Mouse (Mus musculus) liver, adult 2 months (tissue): ENCODE measurements around the gene Tet1. TPM values are rescaled to one million over a fixed set of nuclear protein-coding genes. Genes with fewer than 3 reads are reported as not detected.

ENCODE experiments used
- DNase-seq: peaks from one replicate; pipeline ENCODE4 v3.0.0-alpha.2; 2011; ENCODE audit warnings: low read depth, low spot score; ENCODE audit errors: extremely low read depth
- H3K27ac ChIP-seq: fragments of 200-500 bp; replicated peaks from 2 replicates; pipeline ENCODE4 v1.5.1; 2012; ENCODE audit warnings: low read depth, mild to moderate bottlenecking, control low read depth, inconsistent platforms, low read length; ENCODE audit not compliant: insufficient read depth
- H3K27me3 ChIP-seq: fragments of 200-500 bp; 2 replicates; pipeline ENCODE4 v1.6.1; 2012; ENCODE audit warnings: mild to moderate bottlenecking, moderate library complexity, low read length, inconsistent platforms; ENCODE audit not compliant: control insufficient read depth, insufficient read depth
- H3K36me3 ChIP-seq: fragments of 200-500 bp; 2 replicates; pipeline ENCODE4 v1.6.1; 2012; ENCODE audit warnings: low read length, inconsistent platforms; ENCODE audit not compliant: control insufficient read depth, insufficient read depth
- H3K4me1 ChIP-seq: fragments of 200-500 bp; 2 replicates; pipeline ENCODE4 v1.6.1; 2011; ENCODE audit warnings: low read length; ENCODE audit not compliant: control insufficient read depth, insufficient read depth
- H3K4me3 ChIP-seq: fragments of 200-500 bp; 2 replicates; pipeline ENCODE4 v1.5.1; 2011; ENCODE audit warnings: low read depth, mild to moderate bottlenecking, control low read depth, low read length, moderate library complexity; ENCODE audit not compliant: insufficient read depth
- H3K79me2 ChIP-seq: fragments of 200-500 bp; 2 replicates; pipeline ENCODE4 v1.6.1; 2012; ENCODE audit warnings: inconsistent platforms, mild to moderate bottlenecking, low read length, moderate library complexity; ENCODE audit not compliant: control insufficient read depth, insufficient read depth
- H3K9ac ChIP-seq: fragments of 200-500 bp; 2 replicates; pipeline ENCODE4 v1.6.1; 2012; ENCODE audit warnings: low read depth, mild to moderate bottlenecking, control low read depth, inconsistent platforms, low read length
- CTCF ChIP-seq: fragments of 200-500 bp; IDR thresholded peaks from 2 replicates; pipeline ENCODE4 v1.5.1; 2011; ENCODE audit warnings: low read depth, low read length, control low read depth
- POLR2A ChIP-seq: fragments of 200-500 bp; IDR thresholded peaks from 2 replicates; pipeline ENCODE4 v1.6.1; 2011; ENCODE audit warnings: low read length, control low read depth; ENCODE audit not compliant: insufficient read depth; ENCODE audit errors: extremely low read depth
- WGBS: fragments of 180-500 bp; shearing (Covaris S2); methylation state at CpG from one replicate; pipeline ENCODE4 v1.1.7; 2018; 5-methylcytosine and 5-hydroxymethylcytosine counted together
- polyA plus RNA-seq: library from polyadenylated mRNA; depleted of rRNA; stranded (reverse); fragments of >200 nt; gene quantifications from 2 replicates; pipeline ENCODE4 v1.2.3, GENCODE M21; 2012
- total RNA-seq: library from RNA; depleted of rRNA; stranded (reverse); fragments of >200 nt; gene quantifications from 2 replicates; pipeline ENCODE4 v1.2.3, GENCODE M21; 2014

Gene Tet1
- total and polyA plus RNA-seq, 2 experiments, result 0.05 to 0.18 TPM

DNA sequence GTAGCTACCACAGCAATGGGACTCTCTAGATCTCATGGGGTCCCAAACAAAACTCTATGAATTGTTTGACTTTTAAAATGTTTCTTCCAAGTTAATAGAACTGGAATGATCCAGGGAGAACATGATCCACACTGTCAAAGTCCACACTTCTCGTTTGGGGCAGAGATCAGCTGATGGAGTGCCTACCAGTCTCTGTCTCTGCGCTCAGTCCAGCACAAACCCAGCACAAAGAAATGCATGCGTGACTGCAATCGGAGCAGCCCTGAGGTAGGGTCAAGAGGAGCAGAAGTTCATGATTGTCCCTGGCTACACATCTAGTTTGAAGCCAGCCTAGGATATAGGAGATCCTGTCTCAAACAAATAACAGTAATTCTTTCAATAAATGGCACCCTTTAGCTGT, 85.4 kb downstream of the Tet1 start:
- Histone ChIP-seq H3K27me3 (no peaks in the 10 kb centered on the region), H3K27ac (no peak overlapping the region), H3K4me3 (no peak overlapping the region), H3K79me2 (no peaks in the 10 kb centered on the region), H3K9ac (no peak overlapping the region), H3K4me1 (no peaks in the 10 kb centered on the region), H3K36me3 (no peaks in the 10 kb centered on the region)
- TF ChIP-seq POLR2A, result no peak
- no peak for TF ChIP-seq CTCF
- 72% methylated on average over 4 of the region's 4 CpGs for WGBS
- DNase-seq, result no peak

DNA sequence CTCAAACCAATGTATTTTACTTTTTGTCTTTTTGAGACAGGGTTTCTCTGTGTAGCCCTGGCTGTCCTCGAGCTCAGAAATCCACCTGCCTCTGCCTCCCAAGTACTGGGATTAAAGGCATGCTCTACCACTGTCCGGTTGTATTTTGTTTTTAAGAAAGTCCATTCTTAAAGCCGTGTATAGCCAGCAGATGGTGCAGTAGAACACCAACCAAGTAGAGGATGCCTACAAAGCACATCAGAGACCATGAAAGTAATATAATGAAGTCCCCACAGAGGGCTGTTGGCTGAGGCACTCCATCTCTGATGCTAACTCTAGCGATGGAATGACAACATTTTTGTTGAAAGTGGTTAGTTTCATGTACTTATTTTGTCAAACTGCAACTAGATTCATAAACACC, 98.8 kb downstream of the Tet1 start:
- Histone ChIP-seq H3K4me1 (no peaks in the 10 kb centered on the region), H3K27me3 (no peaks in the 10 kb centered on the region), H3K36me3 (no peaks in the 10 kb centered on the region), H3K9ac (no peak overlapping the region), H3K27ac (no peak overlapping the region), H3K4me3 (no peak overlapping the region), H3K79me2 (no peaks in the 10 kb centered on the region)
- 67% methylated on average over 4 of the region's 4 CpGs for WGBS
- DNase-seq, result no peak
- TF ChIP-seq CTCF (no peak), POLR2A (no peak)

DNA sequence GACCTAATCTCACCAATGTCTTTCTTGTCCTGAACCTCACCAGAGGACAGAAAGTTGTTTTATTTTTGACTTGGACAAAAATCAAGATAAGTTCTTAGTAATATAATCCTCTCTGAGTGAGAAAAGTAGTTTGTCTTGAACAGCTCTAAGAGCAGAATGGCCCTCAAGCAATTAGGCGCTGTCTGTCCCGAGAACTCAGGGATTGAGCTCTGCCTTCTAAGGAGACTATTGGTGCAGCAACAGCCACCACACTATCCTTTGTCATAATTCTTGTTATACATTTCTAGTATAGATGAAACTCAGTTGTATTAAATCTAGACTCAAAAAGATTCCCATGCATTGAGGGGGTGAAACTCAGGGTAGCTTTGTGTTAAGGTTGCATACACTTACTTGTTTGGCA, 100.0 kb downstream of the Tet1 start:
- Histone ChIP-seq H3K36me3 (no peaks in the 10 kb centered on the region), H3K4me1 (no peaks in the 10 kb centered on the region), H3K79me2 (no peaks in the 10 kb centered on the region), H3K27me3 (no peaks in the 10 kb centered on the region), H3K4me3 (no peak overlapping the region), H3K9ac (no peak overlapping the region), H3K27ac (no peak overlapping the region)
- WGBS, result 97% methylated on average over 2 of the region's 2 CpGs
- no peak for DNase-seq
- TF ChIP-seq CTCF (no peak), POLR2A (no peak)

DNA sequence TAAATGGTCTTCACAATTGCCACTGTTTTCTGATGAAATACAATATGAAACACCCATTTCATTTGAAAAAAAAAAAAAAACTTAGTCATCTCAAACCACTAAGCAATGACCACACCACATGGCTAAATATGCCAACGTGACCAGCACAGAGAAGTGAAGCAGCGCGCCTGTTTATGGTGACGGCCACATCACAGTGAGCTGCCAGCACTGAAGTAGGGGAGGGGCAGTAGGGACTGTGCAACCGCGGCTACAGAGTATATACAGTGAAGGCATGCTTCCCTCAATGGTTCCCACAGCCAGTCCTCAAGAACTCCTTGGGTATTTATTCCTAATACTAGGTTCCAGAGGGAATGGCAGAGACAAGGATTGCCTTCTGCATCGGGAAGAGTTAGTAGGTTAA, 100.5 kb downstream of the Tet1 start:
- Histone ChIP-seq H3K4me3 (no peak overlapping the region), H3K79me2 (no peaks in the 10 kb centered on the region), H3K9ac (no peak overlapping the region), H3K36me3 (no peaks in the 10 kb centered on the region), H3K27me3 (no peaks in the 10 kb centered on the region), H3K4me1 (no peaks in the 10 kb centered on the region), H3K27ac (no peak overlapping the region)
- 88% methylated on average over 7 of the region's 7 CpGs for WGBS
- DNase-seq, result no peak
- TF ChIP-seq CTCF (no peak), POLR2A (no peak)

- Histone ChIP-seq H3K27me3 (no peaks in the 10 kb centered on the region), H3K9ac (no peak overlapping the region), H3K4me3 (no peak overlapping the region), H3K27ac (no peak overlapping the region), H3K79me2 (no peaks in the 10 kb centered on the region), H3K36me3 (no peaks in the 10 kb centered on the region), H3K4me1 (no peaks in the 10 kb centered on the region)
- TF ChIP-seq POLR2A (no peak), CTCF (peak; percentile 21; the same call in 1 of the 2 replicates)
- DNase-seq, result no peak
- WGBS, result 69% methylated on average over 2 of the region's 2 CpGs
These were observed 104.7 kb downstream of the Tet1 start for GRCm38 (mm10) chr10:62804106-62804505.

DNA sequence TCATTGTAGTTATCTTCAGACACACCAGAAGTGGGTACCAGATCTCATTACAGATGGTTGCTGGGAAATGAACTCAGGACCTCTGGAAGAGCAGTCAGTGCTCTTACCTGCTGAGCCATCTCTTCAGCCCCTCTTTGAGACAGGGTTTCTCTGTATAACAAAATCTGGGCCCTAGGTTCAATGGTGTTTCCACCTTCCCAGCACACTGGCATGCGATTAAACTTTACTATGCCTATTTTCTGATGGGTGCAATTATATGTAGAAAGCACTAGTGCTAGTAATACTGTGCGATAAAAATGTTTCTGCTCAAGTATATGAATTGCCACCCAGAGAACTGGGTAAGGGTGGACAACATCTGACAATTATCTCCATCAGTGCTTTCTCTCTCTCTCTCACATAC, 105.5 kb downstream of the Tet1 start:
- Histone ChIP-seq H3K36me3 (no peaks in the 10 kb centered on the region), H3K4me1 (no peaks in the 10 kb centered on the region), H3K27me3 (no peaks in the 10 kb centered on the region), H3K9ac (no peak overlapping the region), H3K27ac (no peak overlapping the region), H3K79me2 (no peaks in the 10 kb centered on the region), H3K4me3 (no peak overlapping the region)
- WGBS, result 99% methylated on average over 2 of the region's 2 CpGs
- no peak for DNase-seq
- TF ChIP-seq CTCF, result no peak
- TF ChIP-seq POLR2A, result no peak
